Mouse (Mus musculus) forebrain, embryonic 12.5 days (tissue): ENCODE results near the gene Grb7. TPM values are rescaled to one million over a fixed set of nuclear protein-coding genes. Genes with fewer than 3 reads are reported as not detected.
A peak's percentile ranks its signal among the peaks of the same experiment; 100 is the strongest.

Source experiments
- ATAC-seq: fragments of 200-750 bp; cut with Nextera tagmentation; 2 replicates; pipeline ENCODE4 v1.8.0; 2017; ENCODE audit warnings: moderate TSS enrichment; ENCODE audit not compliant: low FRiP score
- H3K27ac ChIP-seq: fragments of 300-500 bp; sonication (generic); 2 replicates; pipeline ENCODE4 v1.5.1; 2016; ENCODE audit warnings: mild to moderate bottlenecking
- H3K27me3 ChIP-seq: fragments of 300-500 bp; sonication (generic); 2 replicates; pipeline ENCODE4 v1.6.1; 2016; ENCODE audit warnings: mild to moderate bottlenecking
- H3K36me3 ChIP-seq: fragments of 300-500 bp; sonication (generic); replicated peaks from 2 replicates; pipeline ENCODE4 v1.6.1; 2016; ENCODE audit warnings: mild to moderate bottlenecking
- H3K4me1 ChIP-seq: fragments of 300-500 bp; sonication (generic); 2 replicates; pipeline ENCODE4 v1.6.1; 2016
- H3K4me2 ChIP-seq: fragments of 300-500 bp; sonication (generic); 2 replicates; pipeline ENCODE4 v1.6.1; 2016; ENCODE audit warnings: mild to moderate bottlenecking, moderate library complexity
- H3K4me3 ChIP-seq: fragments of 300-500 bp; sonication (generic); replicated peaks from 2 replicates; pipeline ENCODE4 v1.5.1; 2016; ENCODE audit warnings: mild to moderate bottlenecking
- H3K9ac ChIP-seq: fragments of 300-500 bp; sonication (generic); 2 replicates; pipeline ENCODE4 v1.6.1; 2016; ENCODE audit warnings: mild to moderate bottlenecking
- H3K9me3 ChIP-seq: fragments of 300-500 bp; sonication (generic); 2 replicates; pipeline ENCODE4 v1.6.1; 2016
- WGBS: fragments of 180-500 bp; shearing (Covaris S2); methylation state at CpG from one replicate; pipeline ENCODE4 v1.1.7; 2016; 5-methylcytosine and 5-hydroxymethylcytosine counted together
- polyA plus RNA-seq: library from polyadenylated mRNA; unstranded; fragments of >200 nt; fragmentation: Nextera tagmentation; extraction: Ambion mirVana; gene quantifications from 2 replicates; pipeline ENCODE4 v1.2.1, GENCODE M21; 2016

Grb7 gene
- polyA plus RNA-seq, 1 experiment from 2014 or later, result 1.6 TPM

- Histone ChIP-seq H3K36me3 (no peaks in the 10 kb centered on the region; the same call in 1 of the 2 replicates), H3K4me2 (no peak overlapping the region), H3K9me3 (no peaks in the 10 kb centered on the region), H3K9ac (no peak overlapping the region), H3K27me3 (peaks cover 21% of the 10 kb centered on the region), H3K4me1 (peaks cover 11% of the 10 kb centered on the region), H3K27ac (no peak overlapping the region), H3K4me3 (no peak overlapping the region)
- no peak for ATAC-seq
- WGBS, result 68% methylated on average over 6 of the region's 6 CpGs
Measured at GRCm38 (mm10) chr11:98418273-98418672, 27.9 kb upstream of the Grb7 start.

DNA sequence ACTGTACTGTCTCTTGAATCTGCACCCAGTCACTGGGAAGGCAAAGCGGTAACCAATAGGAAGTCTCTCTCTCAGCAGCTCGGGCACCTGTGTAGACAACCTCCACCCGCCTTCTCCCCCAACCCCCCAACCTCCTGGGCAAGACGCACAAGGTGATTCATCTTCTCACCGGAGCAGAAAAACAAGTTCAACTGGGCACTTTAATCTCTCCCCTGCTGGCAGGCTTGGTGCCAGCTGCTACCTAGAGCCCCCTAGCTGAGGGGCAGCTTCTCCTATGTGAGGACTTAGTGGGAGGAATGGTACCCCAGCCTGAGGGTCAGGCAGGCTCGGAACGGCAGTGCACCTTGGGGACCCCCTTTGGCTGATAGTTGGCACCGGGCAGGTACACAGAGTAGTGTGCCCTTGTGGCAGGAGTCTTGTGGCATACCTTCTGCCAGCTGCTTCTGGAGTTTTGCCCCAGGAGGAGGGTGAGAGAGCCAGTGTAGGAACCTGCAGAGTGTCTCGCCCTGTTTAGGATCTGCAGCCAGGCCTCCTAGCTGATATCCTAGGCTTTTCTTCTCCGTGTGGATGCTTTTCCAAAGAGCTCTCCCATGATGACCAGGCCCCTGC lies 27.2 kb upstream of the Grb7 start:
- Histone ChIP-seq H3K4me3 (no peak overlapping the region), H3K36me3 (no peaks in the 10 kb centered on the region; the same call in 1 of the 2 replicates), H3K27me3 (peaks cover 14% of the 10 kb centered on the region; the same call in 1 of the 2 replicates), H3K9me3 (no peaks in the 10 kb centered on the region), H3K4me2 (no peak overlapping the region), H3K9ac (no peak overlapping the region), H3K27ac (no peak overlapping the region), H3K4me1 (peaks cover 3% of the 10 kb centered on the region)
- no peak for ATAC-seq
- WGBS, result 81% methylated on average over 10 of the region's 10 CpGs

DNA sequence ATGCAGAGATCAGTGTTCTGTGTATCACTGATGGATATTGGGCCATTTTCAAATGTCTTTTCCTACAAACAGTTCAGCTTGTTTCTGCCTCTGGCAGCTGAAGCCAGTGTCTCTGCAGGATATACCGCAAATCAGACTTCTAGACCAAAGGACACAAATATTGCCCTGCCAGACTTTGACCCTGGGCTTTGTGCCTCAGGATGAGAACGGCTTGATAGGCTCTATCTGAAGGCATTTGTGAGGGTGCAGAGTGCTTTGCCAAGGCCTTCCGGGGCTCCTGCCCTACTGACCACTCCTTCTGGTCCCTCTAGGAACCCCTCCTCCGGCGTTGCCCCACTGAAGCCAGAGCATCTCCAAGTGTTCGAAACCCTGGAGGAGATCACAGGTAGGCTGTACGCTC lies 19.6 kb upstream of the Grb7 start:
- no peak overlapping the region for H3K4me3 ChIP-seq
- WGBS, result 93% methylated on average over 7 of the region's 7 CpGs
- H3K27ac ChIP-seq, result no peak overlapping the region
- H3K4me1 ChIP-seq, result no peaks in the 10 kb centered on the region
- no peak for ATAC-seq
- H3K4me2 ChIP-seq, result no peak overlapping the region
- no peaks in the 10 kb centered on the region for H3K9me3 ChIP-seq
- H3K36me3 ChIP-seq, result peaks cover 13% of the 10 kb centered on the region; the same call in 1 of the 2 replicates
- H3K27me3 ChIP-seq, result no peaks in the 10 kb centered on the region
- H3K9ac ChIP-seq, result no peak overlapping the region

DNA sequence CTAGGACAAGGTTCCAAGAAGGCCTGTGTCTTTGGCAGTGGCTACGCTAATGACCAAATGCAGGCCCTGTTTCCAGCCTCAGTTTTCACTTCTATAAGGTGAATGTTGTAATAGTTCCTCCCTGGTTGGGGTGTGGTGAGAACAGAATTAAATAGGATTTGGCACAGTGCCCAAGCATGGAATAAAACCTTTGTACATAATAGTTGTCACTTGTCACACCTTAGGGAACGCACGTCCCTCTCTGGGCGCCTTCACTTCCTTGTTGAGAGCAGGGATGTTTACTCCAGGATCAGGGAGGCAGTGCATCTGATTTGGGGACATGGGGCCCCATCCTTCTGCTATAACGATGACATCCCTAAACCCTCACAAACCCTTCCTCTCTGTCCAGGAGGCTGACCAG lies 17.8 kb upstream of the Grb7 start:
- Histone ChIP-seq H3K9ac (no peak overlapping the region), H3K27ac (no peak overlapping the region), H3K27me3 (no peaks in the 10 kb centered on the region), H3K9me3 (no peaks in the 10 kb centered on the region), H3K36me3 (0 out of 2 replicates have a peak, but pooled peaks cover 13% of the 10 kb centered on the region), H3K4me3 (no peak overlapping the region), H3K4me2 (no peak overlapping the region), H3K4me1 (no peaks in the 10 kb centered on the region)
- ATAC-seq, result no peak
- WGBS, result 87% methylated on average over 5 of the region's 5 CpGs

DNA sequence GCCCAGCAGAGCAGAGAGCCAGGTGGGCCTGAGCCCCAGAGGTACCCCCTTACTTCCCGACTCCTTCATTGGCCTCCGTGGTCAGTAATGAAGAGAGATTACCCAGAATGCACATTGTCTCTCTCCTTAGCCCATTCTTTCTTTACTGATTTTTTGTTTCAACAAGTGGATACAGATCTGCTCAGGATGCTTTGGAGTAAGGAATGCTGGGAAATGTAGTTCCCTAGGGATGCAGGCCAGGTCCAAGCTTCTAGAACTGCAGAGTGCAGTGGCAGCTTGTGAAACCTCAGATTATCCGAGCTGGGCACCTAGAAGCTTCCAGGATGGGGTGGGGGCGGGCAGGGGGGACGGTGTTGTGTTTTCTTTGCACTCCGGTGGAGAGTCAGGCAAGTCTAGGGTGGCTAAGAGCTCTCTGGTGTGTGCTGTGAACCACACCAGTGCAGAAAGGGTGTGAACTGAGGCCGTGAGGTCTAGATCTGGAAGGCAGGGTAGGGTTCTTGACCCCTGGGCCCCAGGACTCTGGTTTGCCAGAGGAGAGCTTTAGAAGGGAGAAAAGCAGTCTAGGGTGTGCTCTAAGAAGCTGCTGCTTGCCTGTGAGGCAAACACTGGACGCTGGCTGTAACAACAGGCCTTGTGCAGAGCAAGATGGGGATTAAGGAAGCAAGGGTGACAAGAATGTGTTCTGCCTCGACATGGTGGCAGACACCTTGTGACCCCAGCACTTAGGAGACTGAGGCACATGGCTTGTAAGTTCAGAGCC lies 14.3 kb upstream of the Grb7 start:
- Histone ChIP-seq H3K4me3 (no peak overlapping the region), H3K4me1 (no peaks in the 10 kb centered on the region), H3K36me3 (peaks cover 27% of the 10 kb centered on the region), H3K4me2 (no peak overlapping the region), H3K27ac (no peak overlapping the region), H3K27me3 (no peaks in the 10 kb centered on the region), H3K9ac (no peak overlapping the region), H3K9me3 (no peaks in the 10 kb centered on the region)
- no peak for ATAC-seq
- WGBS, result 84% methylated on average over 9 of the region's 9 CpGs

- peaks cover 9% of the 10 kb centered on the region for H3K4me1 ChIP-seq
- no peaks in the 10 kb centered on the region for H3K9me3 ChIP-seq
- no peak overlapping the region for H3K4me2 ChIP-seq
- WGBS, result 94% methylated on average over 9 of the region's 9 CpGs
- peaks cover 22% of the 10 kb centered on the region for H3K36me3 ChIP-seq
- H3K4me3 ChIP-seq, result no peak overlapping the region
- H3K27ac ChIP-seq, result no peak overlapping the region
- no peaks in the 10 kb centered on the region for H3K27me3 ChIP-seq
- ATAC-seq, result no peak
- no peak overlapping the region for H3K9ac ChIP-seq
Measured at GRCm38 (mm10) chr11:98435723-98436122, 10.5 kb upstream of the Grb7 start.

GRCm38 (mm10) chr11:98437441-98437840 lies 8.8 kb upstream of the Grb7 start:
- Histone ChIP-seq H3K4me3 (no peak overlapping the region), H3K4me1 (peaks cover 9% of the 10 kb centered on the region), H3K27me3 (no peaks in the 10 kb centered on the region), H3K9ac (no peak overlapping the region), H3K27ac (no peak overlapping the region), H3K36me3 (peaks cover 22% of the 10 kb centered on the region), H3K4me2 (no peak overlapping the region), H3K9me3 (no peaks in the 10 kb centered on the region)
- 86% methylated on average over 6 of the region's 6 CpGs for WGBS
- ATAC-seq, result no peak

DNA sequence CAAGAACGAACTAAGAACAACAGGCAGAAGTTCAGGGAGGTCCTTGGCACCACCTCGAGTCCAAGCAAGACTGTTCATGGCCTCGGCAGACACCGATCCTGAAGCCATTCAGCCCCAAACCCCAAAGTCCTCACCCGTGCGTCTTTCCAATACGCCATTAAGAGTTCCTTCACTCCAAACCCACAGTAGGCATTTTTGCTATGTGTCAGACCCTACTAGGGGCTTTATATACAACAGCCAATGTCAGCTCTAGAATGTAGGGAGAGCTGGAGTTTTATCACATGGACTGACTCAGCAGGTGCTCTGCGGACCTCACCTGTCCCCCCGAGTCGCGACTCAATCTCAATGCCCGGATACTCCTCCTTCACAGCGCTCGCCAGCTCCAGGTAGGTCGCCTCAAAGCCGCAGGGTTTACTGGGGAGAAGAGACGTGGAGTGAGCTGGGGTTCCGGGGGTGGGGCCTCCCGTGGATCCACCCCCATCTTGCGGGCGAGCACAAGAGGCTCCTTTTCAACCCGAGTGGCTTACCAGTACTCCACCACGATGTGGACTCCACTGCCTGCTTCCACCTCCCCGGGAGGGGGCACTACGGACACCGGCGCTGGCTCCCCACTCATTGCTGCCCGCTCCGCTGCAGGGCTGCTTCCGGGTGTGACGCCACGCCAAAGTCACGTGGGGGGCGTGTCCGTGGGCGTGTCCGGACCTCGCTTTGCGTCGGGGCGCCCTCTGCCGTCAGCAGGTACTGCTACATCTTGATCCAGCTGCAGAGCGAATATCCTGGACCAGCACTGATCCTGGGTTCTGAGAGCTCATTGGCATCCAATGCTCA lies 7.6 kb upstream of the Grb7 start, which contains the start of gene Mien1:
Gene Mien1 (minus strand): TSS at position 661 of the 828 bp plus-strand sequence.
- peak; percentile 89 for ATAC-seq
- Histone ChIP-seq H3K27ac (peak within 1 kb of the TSS; percentile 66; the same call in 1 of the 2 replicates), H3K9ac (peak within 1 kb of the TSS; percentile 69)

DNA sequence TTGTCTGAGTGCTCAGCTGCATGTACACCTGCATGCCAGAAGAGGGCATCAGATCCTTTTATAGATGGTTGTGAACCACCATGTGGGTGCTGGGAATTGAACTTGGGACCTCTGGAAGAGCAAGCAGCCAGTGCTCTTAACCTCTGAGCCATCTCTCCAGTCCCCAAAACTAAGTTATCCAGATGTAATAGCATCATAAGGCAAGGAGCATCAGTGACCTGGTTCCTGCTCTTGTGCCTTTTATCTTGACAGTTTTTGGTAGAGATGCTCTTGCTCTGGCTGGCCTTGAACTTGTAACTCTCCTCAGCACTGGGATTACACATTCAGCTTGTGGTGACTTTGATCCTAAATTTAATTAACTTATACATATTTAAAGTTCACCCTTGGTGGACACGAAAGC lies 2.5 kb upstream of the Grb7 start:
- Histone ChIP-seq H3K27ac (no peak overlapping the region), H3K9ac (no peak overlapping the region), H3K36me3 (no peaks in the 10 kb centered on the region), H3K4me1 (peaks cover 10% of the 10 kb centered on the region), H3K4me3 (no peak overlapping the region), H3K4me2 (no peak overlapping the region), H3K27me3 (peaks cover 36% of the 10 kb centered on the region), H3K9me3 (no peaks in the 10 kb centered on the region)
- WGBS, result 91% methylated on average over 1 of the region's 1 CpGs
- no peak for ATAC-seq

More for the DNA sequence above, 7.6 kb upstream of the Grb7 start, which contains the start of gene Mien1:
- H3K4me1 ChIP-seq, result peaks cover 9% of the 10 kb centered on the region
- 2% methylated on average over 42 of the region's 43 CpGs for WGBS
- peak within 1 kb of the TSS; percentile 75 for H3K4me3 ChIP-seq
- H3K9me3 ChIP-seq, result no peaks in the 10 kb centered on the region
- H3K36me3 ChIP-seq, result peaks cover 22% of the 10 kb centered on the region
- peak within 1 kb of the TSS; percentile 82 for H3K4me2 ChIP-seq
- H3K27me3 ChIP-seq, result no peaks in the 10 kb centered on the region

- Histone ChIP-seq H3K9ac (no peak overlapping the region), H3K9me3 (no peaks in the 10 kb centered on the region), H3K4me3 (no peak overlapping the region), H3K36me3 (no peaks in the 10 kb centered on the region), H3K4me2 (no peak overlapping the region), H3K27ac (no peak overlapping the region), H3K27me3 (peaks cover 49% of the 10 kb centered on the region), H3K4me1 (peaks cover 10% of the 10 kb centered on the region)
- ATAC-seq, result no peak
- 38% methylated on average over 1 of the region's 1 CpGs for WGBS
Measured at GRCm38 (mm10) chr11:98445238-98445637, 956 bp upstream of the Grb7 start.

DNA sequence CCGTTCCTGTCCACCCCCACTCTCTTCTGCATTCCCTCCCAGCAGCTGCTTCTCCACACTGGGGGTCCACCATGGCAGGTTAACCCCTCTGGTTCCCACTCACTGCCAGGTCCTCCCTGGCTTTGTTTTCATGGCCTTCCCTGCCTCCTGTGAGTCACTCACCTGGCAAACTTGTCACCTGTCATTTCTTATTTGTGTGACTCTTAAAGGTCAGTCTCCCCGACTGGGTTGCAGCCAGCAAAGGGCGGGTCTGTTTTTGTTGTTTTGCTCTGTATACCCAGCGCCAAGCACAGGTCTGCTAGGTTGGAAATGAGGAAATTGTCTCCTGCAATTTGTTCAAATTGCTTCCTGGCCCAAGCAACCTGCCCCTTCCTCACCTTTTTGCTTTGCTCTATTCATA lies 515 bp upstream of the Grb7 start:
- 73% methylated on average over 4 of the region's 4 CpGs for WGBS
- Histone ChIP-seq H3K27me3 (peaks cover 54% of the 10 kb centered on the region), H3K27ac (no peak overlapping the region), H3K4me2 (no peak overlapping the region), H3K4me1 (peaks cover 10% of the 10 kb centered on the region), H3K36me3 (no peaks in the 10 kb centered on the region), H3K9ac (no peak overlapping the region), H3K4me3 (no peak overlapping the region), H3K9me3 (no peaks in the 10 kb centered on the region)
- ATAC-seq, result no peak
